In the genomic region with DNA sequence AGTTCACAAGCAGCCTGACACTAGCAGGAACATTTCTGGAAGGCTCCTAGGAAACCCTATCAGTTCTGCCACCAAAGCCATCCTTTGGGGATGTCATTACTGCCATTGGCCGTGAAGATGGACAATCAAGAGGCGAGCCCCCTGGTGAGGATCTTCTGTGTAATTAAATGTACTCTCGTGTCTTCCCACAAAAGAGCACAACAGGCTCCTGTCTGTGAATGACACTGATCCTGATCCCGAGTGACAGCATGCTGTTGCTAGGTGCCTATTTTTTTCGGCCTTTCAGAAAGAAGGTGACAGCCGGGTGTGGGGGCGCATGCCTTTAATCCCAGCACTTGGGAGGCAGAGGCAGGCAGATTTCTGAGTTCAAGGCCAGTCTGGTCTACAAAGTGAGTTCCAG, we compare ENCODE assay signal across 16 mouse cellular contexts.
"Had no signal": no experiment of that assay in that cellular context is flagged by ENCODE, and none has a peak within 500 bp of the region (broad histone marks: within the 10 kb centered on the region; RNA-seq: fewer than 3 reads in every experiment).

No protein-coding gene starts in this region.

- DNase-seq: kidney, adult 11 months; kidney, adult 8-10 months; kidney, postnatal 10 days; kidney, postnatal 36 days; layer of hippocampus, postnatal 36 days; liver, embryonic 13.5 days; lung, adult 2 months; lung, postnatal 14 days; lung, postnatal 4 days; right cerebral cortex, postnatal 25 days; spleen, adult 18-20 months; thymus, postnatal 36 days had no signal

- H3K27ac ChIP-seq: kidney, embryonic 15.5 days; left cerebral cortex, adult 2 months; liver, embryonic 13.5 days; stomach, embryonic 15.5 days had no signal

- ATAC-seq: midbrain, embryonic 16.5 days had no signal

- H3K9me3 ChIP-seq: kidney, embryonic 15.5 days; liver, embryonic 13.5 days; stomach, embryonic 15.5 days had no signal

- H3K9ac ChIP-seq: kidney, embryonic 15.5 days; liver, embryonic 13.5 days; stomach, embryonic 15.5 days had no signal

- H3K4me2 ChIP-seq: kidney, embryonic 15.5 days; liver, embryonic 13.5 days; stomach, embryonic 15.5 days had no signal

- H3K27me3 ChIP-seq: kidney, embryonic 15.5 days; liver, embryonic 13.5 days; stomach, embryonic 15.5 days had no signal

- H3K36me3 ChIP-seq: kidney, embryonic 15.5 days; liver, embryonic 13.5 days; stomach, embryonic 15.5 days had no signal

- H3K4me3 ChIP-seq: kidney, embryonic 15.5 days; left cerebral cortex, adult 2 months; liver, embryonic 13.5 days; stomach, embryonic 15.5 days had no signal
